Mouse (Mus musculus) G1E (cell line): ENCODE measurements around the gene Gm6525. TPM values are rescaled to one million over a fixed set of nuclear protein-coding genes. Genes with fewer than 3 reads are reported as not detected.

Experiments
- ATAC-seq: 2 replicates; pipeline ENCODE4 v1.8.0; 2016; ENCODE audit warnings: mild to moderate bottlenecking; ENCODE audit not compliant: insufficient number of reproducible peaks, poor library complexity, low FRiP score, severe bottlenecking; ENCODE audit errors: extremely low read depth
- DNase-seq: peaks from one replicate; pipeline ENCODE4 v3.0.0; 2012; ENCODE audit warnings: low spot score
- H3K27me3 ChIP-seq: 2 replicates; pipeline ENCODE4 v1.6.1; 2012; ENCODE audit warnings: mild to moderate bottlenecking, low read length, inconsistent platforms; ENCODE audit not compliant: insufficient read depth
- H3K36me3 ChIP-seq: replicated peaks from 2 replicates; pipeline ENCODE3; 2012; ENCODE audit warnings: mild to moderate bottlenecking, inconsistent platforms
- H3K4me1 ChIP-seq: 2 replicates; pipeline ENCODE4 v1.6.1; 2012; ENCODE audit warnings: low read depth, low read length, inconsistent platforms, mixed read lengths; ENCODE audit not compliant: insufficient read depth
- H3K4me3 ChIP-seq: 2 replicates; pipeline ENCODE4 v1.5.1; 2012; ENCODE audit warnings: low read depth, mild to moderate bottlenecking, inconsistent platforms, low read length, moderate library complexity, mixed read lengths
- H3K9me3 ChIP-seq: replicated peaks from 2 replicates; pipeline ENCODE4 v1.6.1; 2012; ENCODE audit warnings: inconsistent platforms
- CTCF ChIP-seq: IDR thresholded peaks from 2 replicates; pipeline ENCODE4 v1.5.1; 2012; ENCODE audit warnings: low read depth, low read length, inconsistent platforms, mixed read lengths
- GATA1 ChIP-seq: IDR thresholded peaks from 2 replicates; pipeline ENCODE4 v1.6.1; 2012; ENCODE audit warnings: borderline replicate concordance, low read length, inconsistent platforms, mixed read lengths
- GATA2 ChIP-seq: IDR thresholded peaks from 2 replicates; pipeline ENCODE4 v1.6.1; 2012; ENCODE audit warnings: low read depth, low read length, inconsistent platforms, borderline replicate concordance
- POLR2AphosphoS5 ChIP-seq: IDR thresholded peaks from 2 replicates; pipeline ENCODE4 v1.6.1; 2012; ENCODE audit warnings: low read depth, low read length, inconsistent platforms; ENCODE audit not compliant: insufficient replicate concordance
- TAL1 ChIP-seq: conservative IDR thresholded peaks from 2 replicates; pipeline ENCODE4 v1.6.1; 2012; ENCODE audit warnings: low read depth, low read length, inconsistent platforms, mixed read lengths
- polyA plus RNA-seq: library from polyadenylated mRNA; stranded (reverse); fragments of >175 nt; gene quantifications from 2 replicates; pipeline ENCODE4 v1.2.3, GENCODE M21; 2012
- total RNA-seq, 2 experiments: library from RNA; stranded (forward) in 1 of 2; stranded (reverse) in 1 of 2; fragments of 200-1000 nt in 1 of 2; fragments of >200 nt in 1 of 2; fragmentation: Nextera tagmentation in 1 of 2; gene quantifications; 2 replicates each; pipeline ENCODE4 v1.2.3; 2014 to 2017

Gm6525 gene
- total and polyA plus RNA-seq, 3 experiments, result 0.60 TPM; not detected in 2

DNA sequence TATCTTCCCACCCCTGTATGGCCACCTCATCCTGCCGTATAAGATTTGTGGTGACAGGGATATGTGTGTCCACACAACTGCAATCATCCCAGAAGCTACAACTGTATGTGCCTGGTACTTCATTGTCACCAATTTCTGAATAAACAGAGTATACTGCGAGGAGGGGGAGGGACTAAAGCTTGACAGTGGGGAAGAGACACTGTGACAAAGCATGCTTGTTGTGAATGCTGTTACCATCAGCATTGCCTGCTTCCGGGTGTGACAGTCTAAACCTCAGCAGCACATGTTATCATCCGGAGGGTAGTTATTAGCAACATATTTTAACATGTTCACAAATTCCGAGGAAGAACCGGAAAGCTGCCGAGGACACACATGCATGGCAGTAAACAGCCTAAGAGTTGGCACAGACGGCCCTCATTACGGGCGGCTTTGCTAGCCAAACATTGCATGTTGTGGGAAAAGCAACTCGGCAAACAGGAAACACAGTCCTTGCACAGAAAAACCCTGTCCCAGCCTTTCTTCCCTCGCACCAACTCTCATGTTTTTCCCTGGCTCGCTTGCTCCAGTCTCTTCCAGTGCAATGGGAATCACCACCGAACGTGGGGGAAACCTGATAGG, 41.9 kb downstream of the Gm6525 start:
- H3K36me3 ChIP-seq, result no peaks in the 10 kb centered on the region
- no peaks in the 10 kb centered on the region for H3K9me3 ChIP-seq
- no peak for ATAC-seq
- H3K4me1 ChIP-seq, result no peaks in the 10 kb centered on the region
- peaks cover 24% of the 10 kb centered on the region for H3K27me3 ChIP-seq
- TF ChIP-seq GATA2, result no peak
- no peak for TF ChIP-seq GATA1
- no peak for TF ChIP-seq CTCF
- no peak overlapping the region for H3K4me3 ChIP-seq
- no peak for DNase-seq

DNA sequence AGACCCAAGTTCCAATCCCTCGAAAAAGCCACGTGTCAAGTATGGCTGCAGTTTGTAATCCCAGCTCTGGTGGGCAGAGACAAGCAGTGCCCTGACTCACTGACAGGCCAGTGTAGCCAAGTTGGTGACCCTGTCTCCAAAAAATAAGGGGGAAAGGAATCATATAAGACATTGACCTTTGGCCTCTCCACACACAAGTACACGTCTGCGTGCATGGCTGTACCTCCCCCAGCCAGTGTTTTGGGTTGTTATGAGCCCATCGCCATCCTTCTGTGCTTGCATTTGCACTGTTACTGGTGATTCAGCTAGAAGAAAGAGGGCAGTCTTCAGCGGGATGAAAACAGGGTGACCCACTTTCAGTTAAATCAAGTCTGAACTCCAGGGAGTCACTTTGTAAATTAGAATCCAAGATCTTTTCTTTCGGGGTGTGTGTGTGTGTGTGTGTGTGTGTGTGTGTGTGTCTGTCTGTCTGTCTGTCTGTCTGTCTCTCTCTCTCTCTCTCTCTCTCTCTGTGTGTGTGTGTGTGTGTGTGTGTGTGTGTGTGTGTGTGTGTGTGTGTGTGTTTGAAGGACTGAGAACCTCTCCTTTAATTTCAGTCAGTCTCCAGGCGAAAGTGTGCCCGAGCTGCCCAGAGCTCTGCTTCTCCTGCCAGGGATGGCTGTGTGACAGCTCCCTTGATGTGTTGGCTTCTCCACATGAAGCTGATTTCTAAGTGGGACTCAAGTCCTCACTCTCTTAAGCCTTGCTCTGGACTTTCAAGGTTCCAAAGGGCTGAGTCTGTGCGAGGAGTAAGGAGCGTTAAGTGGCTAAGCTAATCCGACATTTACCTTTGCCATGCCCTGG, 43.4 kb downstream of the Gm6525 start:
- TF ChIP-seq GATA1 (no peak), TAL1 (no peak), CTCF (no peak), GATA2 (no peak), POLR2AphosphoS5 (no peak)
- H3K4me1 ChIP-seq, result no peaks in the 10 kb centered on the region

GRCm38 (mm10) chr3:84217961-84218351, 44.1 kb downstream of the Gm6525 start:
- H3K27me3 ChIP-seq, result peaks cover 26% of the 10 kb centered on the region
- H3K4me3 ChIP-seq, result no peak overlapping the region
- H3K4me1 ChIP-seq, result no peaks in the 10 kb centered on the region
- no peak for ATAC-seq
- TF ChIP-seq GATA1, result no peak
- no peak for TF ChIP-seq POLR2AphosphoS5
- no peak for TF ChIP-seq CTCF
- H3K36me3 ChIP-seq, result no peaks in the 10 kb centered on the region
- H3K9me3 ChIP-seq, result no peaks in the 10 kb centered on the region
- DNase-seq, result no peak

More for the DNA sequence above, 43.4 kb downstream of the Gm6525 start:
- Histone ChIP-seq H3K27me3 (peaks cover 26% of the 10 kb centered on the region), H3K9me3 (no peaks in the 10 kb centered on the region), H3K36me3 (no peaks in the 10 kb centered on the region), H3K4me3 (no peak overlapping the region)
- no peak for ATAC-seq
- no peak for DNase-seq

- Histone ChIP-seq H3K27me3 (peaks cover 24% of the 10 kb centered on the region), H3K4me3 (no peak overlapping the region), H3K36me3 (no peaks in the 10 kb centered on the region), H3K4me1 (no peaks in the 10 kb centered on the region), H3K9me3 (no peaks in the 10 kb centered on the region)
- TF ChIP-seq TAL1 (no peak), CTCF (no peak), POLR2AphosphoS5 (no peak)
- DNase-seq (no peak), ATAC-seq (no peak)
Measured at GRCm38 (mm10) chr3:84218498-84218897, 44.6 kb downstream of the Gm6525 start.

GRCm38 (mm10) chr3:84219166-84219710, 45.3 kb downstream of the Gm6525 start:
- TF ChIP-seq GATA1, result no peak
- TF ChIP-seq TAL1, result no peak
- no peaks in the 10 kb centered on the region for H3K9me3 ChIP-seq
- H3K27me3 ChIP-seq, result peaks cover 24% of the 10 kb centered on the region
- no peaks in the 10 kb centered on the region for H3K4me1 ChIP-seq
- no peak for DNase-seq
- no peak for ATAC-seq
- H3K36me3 ChIP-seq, result no peaks in the 10 kb centered on the region
- H3K4me3 ChIP-seq, result no peak overlapping the region

- no peak for TF ChIP-seq TAL1
- TF ChIP-seq GATA2, result no peak
- no peak for TF ChIP-seq GATA1
- no peak for TF ChIP-seq CTCF
- TF ChIP-seq POLR2AphosphoS5, result no peak
- no peaks in the 10 kb centered on the region for H3K36me3 ChIP-seq
- ATAC-seq, result no peak
- H3K9me3 ChIP-seq, result no peaks in the 10 kb centered on the region
- no peak for DNase-seq
- H3K4me1 ChIP-seq, result no peaks in the 10 kb centered on the region
- no peak overlapping the region for H3K4me3 ChIP-seq
- H3K27me3 ChIP-seq, result peaks cover 21% of the 10 kb centered on the region
Measured at GRCm38 (mm10) chr3:84219720-84220273, 45.9 kb downstream of the Gm6525 start.
